Mouse (Mus musculus): ENCODE results near the gene Nav1. TPM values are rescaled to one million over a fixed set of nuclear protein-coding genes. Genes with fewer than 3 reads are reported as not detected.

Gene Nav1
- total RNA-seq, 2 experiments from 2014 or later, result 55.4 to 68.4 TPM

- H3K4me3 ChIP-seq, result peak overlapping the region; percentile 19; the same call in 1 of the 2 replicates
- DNase-seq (ENCODE audit: extremely low spot score in 1 of 2, low spot score in 2 of 2), result peak in 1 of 2 experiments; percentile 61
- intact Hi-C loops (cut with DNase I), result loop anchor here (1.0 to 5.0 kb wide), 2 partner anchors 21 to 59 kb away; no protein-coding TSS in a partner anchor
- peak overlapping the region; percentile 68 for H3K27ac ChIP-seq
- no peak for TF ChIP-seq CTCF (IDR thresholded peaks at IDR 0.05)
Observed at GRCm38 (mm10) chr1:135615715-135616641, 8.9 kb upstream of the Nav1 start.

- intact Hi-C loops (cut with DNase I), result no loop called here
- DNase-seq (ENCODE audit: extremely low spot score in 1 of 2, low spot score in 2 of 2), result no peak
- H3K4me3 ChIP-seq, result no peak overlapping the region
- no peak overlapping the region for H3K27ac ChIP-seq
- no peak for TF ChIP-seq CTCF (IDR thresholded peaks at IDR 0.05)
Observed at GRCm38 (mm10) chr1:135609621-135610020, 2.5 kb upstream of the Nav1 start.

- H3K27ac ChIP-seq, result no peak overlapping the region
- no peak for DNase-seq (ENCODE audit: extremely low spot score in 1 of 2, low spot score in 2 of 2)
- TF ChIP-seq CTCF (IDR thresholded peaks at IDR 0.05), result no peak
- no peak overlapping the region for H3K4me3 ChIP-seq
- intact Hi-C loops (cut with DNase I), result no loop called here
Observed at GRCm38 (mm10) chr1:135606355-135607015, 610 bp downstream of the Nav1 start.

- no peak overlapping the region for H3K27ac ChIP-seq
- intact Hi-C loops (cut with DNase I), result no loop called here
Observed at GRCm38 (mm10) chr1:135605530-135605929, 1.6 kb downstream of the Nav1 start.

GRCm38 (mm10) chr1:135604361-135605052, 2.6 kb downstream of the Nav1 start:
- DNase-seq (ENCODE audit: extremely low spot score in 1 of 2, low spot score in 2 of 2), result no peak
- TF ChIP-seq CTCF (IDR thresholded peaks at IDR 0.05), result no peak
- H3K4me3 ChIP-seq, result no peak overlapping the region
- H3K27ac ChIP-seq, result no peak overlapping the region
- intact Hi-C loops (cut with DNase I), result no loop called here

More at GRCm38 (mm10) chr1:135605530-135605929, 1.6 kb downstream of the Nav1 start:
- DNase-seq (ENCODE audit: extremely low spot score in 1 of 2, low spot score in 2 of 2), result no peak
- H3K4me3 ChIP-seq, result no peak overlapping the region
- no peak for TF ChIP-seq CTCF (IDR thresholded peaks at IDR 0.05)

GRCm38 (mm10) chr1:135603121-135603870, 3.8 kb downstream of the Nav1 start:
- intact Hi-C loops (cut with DNase I), result no loop called here
- no peak overlapping the region for H3K27ac ChIP-seq
- no peak for TF ChIP-seq CTCF (IDR thresholded peaks at IDR 0.05)
- no peak for DNase-seq (ENCODE audit: extremely low spot score in 1 of 2, low spot score in 2 of 2)
- H3K4me3 ChIP-seq, result no peak overlapping the region

GRCm38 (mm10) chr1:135600023-135601005, 6.8 kb downstream of the Nav1 start:
- no peak for DNase-seq (ENCODE audit: extremely low spot score in 1 of 2, low spot score in 2 of 2)
- intact Hi-C loops (cut with DNase I), result no loop called here
- no peak for TF ChIP-seq CTCF (IDR thresholded peaks at IDR 0.05)
- no peak overlapping the region for H3K27ac ChIP-seq
- H3K4me3 ChIP-seq, result no peak overlapping the region

GRCm38 (mm10) chr1:135598251-135598879, 8.7 kb downstream of the Nav1 start:
- Histone ChIP-seq H3K27ac (no peak overlapping the region), H3K4me3 (no peak overlapping the region)
- no peak for TF ChIP-seq CTCF (IDR thresholded peaks at IDR 0.05)
- intact Hi-C loops (cut with DNase I), result no loop called here
- no peak for DNase-seq (ENCODE audit: extremely low spot score in 1 of 2, low spot score in 2 of 2)

GRCm38 (mm10) chr1:135594279-135594903, 12.7 kb downstream of the Nav1 start:
- intact Hi-C loops (cut with DNase I), result no loop called here
- TF ChIP-seq CTCF (IDR thresholded peaks at IDR 0.05), result no peak
- no peak for DNase-seq (ENCODE audit: extremely low spot score in 1 of 2, low spot score in 2 of 2)
- Histone ChIP-seq H3K27ac (no peak overlapping the region), H3K4me3 (no peak overlapping the region)

All from left cerebral cortex, adult 2 months (tissue).